In genomic region chr13:20164837-20165236, GRCm38 (mm10) we compare ENCODE assay signal across 27 mouse cellular contexts.
DNase-seq lines count a peak whose midpoint lies in the region; ATAC-seq and TF ChIP-seq lines count a peak whose summit lies in the region.
"Had no signal": no experiment of that assay in that cellular context is flagged by ENCODE, and none has a peak within 500 bp of the region (broad histone marks: within the 10 kb centered on the region; RNA-seq: fewer than 3 reads in every experiment).

No protein-coding gene starts in this region.

- 43% methylated on average over 2 of the region's 2 CpGs for WGBS in liver, embryonic 14.5 days (ENCODE audit: insufficient replicate concordance)
- 60% methylated on average over 2 of the region's 2 CpGs for WGBS in liver, postnatal 0 days (ENCODE audit: insufficient replicate concordance)
- 48% methylated on average over 2 of the region's 2 CpGs for WGBS in liver, embryonic 16.5 days (ENCODE audit: insufficient replicate concordance)

- peaks cover 32 to 37% of the 10 kb centered on the region in 2 experiments for H3K4me1 ChIP-seq in liver, embryonic 14.5 days (replicated peaks; ENCODE audit: control insufficient read depth in 2 of 2, insufficient read depth in 2 of 2, low read length in 1 of 2)
- peaks cover 24% of the 10 kb centered on the region for H3K4me1 ChIP-seq in liver, postnatal 0 days (ENCODE audit: insufficient read depth)
- peaks cover 3% of the 10 kb centered on the region for H3K4me1 ChIP-seq in testis, adult 2 months (ENCODE audit: control insufficient read depth, insufficient read depth, low read length)
- peaks cover 27% of the 10 kb centered on the region for H3K4me1 ChIP-seq in liver, embryonic 16.5 days (ENCODE audit: control insufficient read depth, low read depth, low read length)
- H3K4me1 ChIP-seq: embryonic facial prominence, embryonic 12.5 days; embryonic facial prominence, embryonic 15.5 days; forebrain, embryonic 10.5 days; forebrain, embryonic 13.5 days had no signal

- TF ChIP-seq CTCF in liver, embryonic 14.5 days (IDR thresholded peaks at IDR 0.05; ENCODE audit: low read depth), result no peak
- no peak for TF ChIP-seq CTCF in liver, postnatal 0 days (IDR thresholded peaks at IDR 0.05; ENCODE audit: low read depth)
- no peak for TF ChIP-seq CTCF in testis, adult 2 months (IDR thresholded peaks at IDR 0.05; ENCODE audit: control insufficient read depth, insufficient read depth, insufficient replicate concordance, low read depth, low read length)

- no peak for TF ChIP-seq POLR2A in testis, adult 2 months (IDR thresholded peaks at IDR 0.05; ENCODE audit: control insufficient read depth, low read depth, low read length)

- no peak overlapping the region for H3K4me3 ChIP-seq in liver, embryonic 14.5 days (ENCODE audit: insufficient read depth in 1 of 2, low read depth in 2 of 2, low read length in 2 of 2)
- no peak overlapping the region for H3K4me3 ChIP-seq in liver, postnatal 0 days (ENCODE audit: low read depth, low read length)
- H3K4me3 ChIP-seq in testis, adult 2 months (ENCODE audit: control insufficient read depth, low read depth, low read length), result peak overlapping the region; percentile 55
- H3K4me3 ChIP-seq in liver, embryonic 16.5 days (ENCODE audit: low read depth, low read length), result no peak overlapping the region
- H3K4me3 ChIP-seq: embryonic facial prominence, embryonic 12.5 days; embryonic facial prominence, embryonic 15.5 days; erythroblast, embryonic 14.5 days; forebrain, embryonic 10.5 days; forebrain, embryonic 13.5 days; heart, adult 2 months; heart, embryonic 10.5 days; heart, embryonic 13.5 days had no signal

- peak overlapping the region; percentile 6 for H3K27ac ChIP-seq in liver, embryonic 14.5 days
- H3K27ac ChIP-seq in liver, postnatal 0 days (ENCODE audit: low read depth), result no peak overlapping the region
- H3K27ac ChIP-seq in testis, adult 2 months (ENCODE audit: control insufficient read depth, insufficient read depth, low read depth, low read length), result no peak overlapping the region
- no peak overlapping the region for H3K27ac ChIP-seq in liver, embryonic 16.5 days (ENCODE audit: low read length)
- H3K27ac ChIP-seq: embryonic facial prominence, embryonic 12.5 days; embryonic facial prominence, embryonic 15.5 days; forebrain, embryonic 10.5 days; forebrain, embryonic 13.5 days; heart, adult 2 months; hindbrain, embryonic 14.5 days had no signal

- no peaks in the 10 kb centered on the region for H3K9me3 ChIP-seq in liver, embryonic 14.5 days (ENCODE audit: control insufficient read depth, low read length)
- H3K9me3 ChIP-seq in liver, postnatal 0 days (ENCODE audit: low read length), result no peaks in the 10 kb centered on the region
- H3K9me3 ChIP-seq in liver, embryonic 16.5 days (replicated peaks; ENCODE audit: control insufficient read depth, low read length), result no peaks in the 10 kb centered on the region
- H3K9me3 ChIP-seq: embryonic facial prominence, embryonic 12.5 days; embryonic facial prominence, embryonic 15.5 days; forebrain, embryonic 10.5 days; forebrain, embryonic 13.5 days; heart, embryonic 10.5 days; heart, embryonic 13.5 days had no signal

- peak; percentile 51; the same call in 1 of the 2 replicates for TF ChIP-seq EP300 in liver, embryonic 14.5 days (IDR thresholded peaks at IDR 0.05; ENCODE audit: low read depth)
- TF ChIP-seq EP300 in liver, postnatal 0 days (IDR thresholded peaks at IDR 0.05; ENCODE audit: low read depth), result no peak

- H3K36me3 ChIP-seq in liver, embryonic 14.5 days (replicated peaks; ENCODE audit: control insufficient read depth, insufficient read depth, low read depth), result no peaks in the 10 kb centered on the region
- H3K36me3 ChIP-seq in liver, postnatal 0 days (replicated peaks; ENCODE audit: insufficient read depth, low read length), result no peaks in the 10 kb centered on the region
- H3K36me3 ChIP-seq in testis, adult 2 months (ENCODE audit: control insufficient read depth, insufficient read depth, low read length), result no peaks in the 10 kb centered on the region
- H3K36me3 ChIP-seq in liver, embryonic 16.5 days (ENCODE audit: control insufficient read depth, insufficient read depth), result no peaks in the 10 kb centered on the region
- H3K36me3 ChIP-seq: embryonic facial prominence, embryonic 12.5 days; embryonic facial prominence, embryonic 15.5 days; forebrain, embryonic 10.5 days; heart, embryonic 10.5 days; heart, embryonic 13.5 days had no signal

- peak; percentile 22; the same call in 1 of the 2 replicates for ATAC-seq in liver, embryonic 14.5 days (ENCODE audit: insufficient read depth)
- no peak for ATAC-seq in liver, postnatal 0 days
- ATAC-seq in liver, embryonic 16.5 days (ENCODE audit: low read depth), result peak; percentile 26; the same call in 1 of the 2 replicates
- ATAC-seq: CD4-positive, CD25-positive, alpha-beta regulatory T cell, adult 4 months; forebrain, embryonic 13.5 days; forebrain, embryonic 16.5 days had no signal

- no peak for DNase-seq in liver, embryonic 14.5 days (ENCODE audit: low read depth in 3 of 3, low spot score in 3 of 3)
- no peak for DNase-seq in liver, postnatal 0 days
- no peak for DNase-seq in testis, postnatal 10 days (ENCODE audit: low spot score)
- DNase-seq in left cerebral cortex, adult 18-20 months (ENCODE audit: low spot score in 2 of 2), result no peak
- DNase-seq: adrenal gland, adult 2 months; adrenal gland, postnatal 14 days; cerebellum, adult 11 months; cerebellum, adult 2 months; cerebellum, adult 9-11 months; cerebellum, postnatal 25 days; gastrocnemius, postnatal 10 days; gastrocnemius, postnatal 36 days; heart, adult 2 months; heart, postnatal 14 days; heart, postnatal 4 days had no signal

- no peaks in the 10 kb centered on the region for H3K27me3 ChIP-seq in liver, embryonic 14.5 days (ENCODE audit: control insufficient read depth, insufficient read depth, low read length)
- no peaks in the 10 kb centered on the region for H3K27me3 ChIP-seq in liver, postnatal 0 days (ENCODE audit: insufficient read depth, low read length)
- H3K27me3 ChIP-seq in testis, adult 2 months (ENCODE audit: control insufficient read depth, insufficient read depth, low read length), result no peaks in the 10 kb centered on the region
- H3K27me3 ChIP-seq in liver, embryonic 16.5 days (ENCODE audit: control insufficient read depth, insufficient read depth, low read depth, low read length), result no peaks in the 10 kb centered on the region
- H3K27me3 ChIP-seq: embryonic facial prominence, embryonic 12.5 days; embryonic facial prominence, embryonic 15.5 days; forebrain, embryonic 13.5 days; heart, embryonic 13.5 days had no signal

- no peak overlapping the region for H3K9ac ChIP-seq in liver, embryonic 14.5 days (replicated peaks)
- no peak overlapping the region for H3K9ac ChIP-seq in liver, postnatal 0 days (replicated peaks)
- H3K9ac ChIP-seq in liver, embryonic 16.5 days (ENCODE audit: low read depth, low read length), result no peak overlapping the region
- H3K9ac ChIP-seq: embryonic facial prominence, embryonic 12.5 days; embryonic facial prominence, embryonic 15.5 days; forebrain, embryonic 13.5 days; heart, embryonic 13.5 days; hindbrain, embryonic 14.5 days had no signal

- H3K4me2 ChIP-seq in liver, embryonic 14.5 days (ENCODE audit: low read depth), result no peak overlapping the region
- H3K4me2 ChIP-seq in liver, postnatal 0 days (ENCODE audit: low read depth, low read length), result no peak overlapping the region
- no peak overlapping the region for H3K4me2 ChIP-seq in liver, embryonic 16.5 days (ENCODE audit: low read depth, low read length)
- H3K4me2 ChIP-seq: embryonic facial prominence, embryonic 12.5 days; embryonic facial prominence, embryonic 15.5 days; forebrain, embryonic 13.5 days; heart, embryonic 13.5 days; hindbrain, embryonic 14.5 days had no signal
